In genomic region chr17:32522816-32523215, GRCm38 (mm10) we compare ENCODE assay signal across 22 mouse cellular contexts.
"Had no signal": no experiment of that assay in that cellular context is flagged by ENCODE, and none has a peak within 500 bp of the region (broad histone marks: within the 10 kb centered on the region; RNA-seq: fewer than 3 reads in every experiment).

No protein-coding gene starts in this region.

- H3K27me3 ChIP-seq: heart, embryonic 12.5 days; hindbrain, embryonic 12.5 days; limb, embryonic 12.5 days had no signal

- H3K9ac ChIP-seq: heart, embryonic 12.5 days; hindbrain, embryonic 12.5 days; hindbrain, embryonic 14.5 days; limb, embryonic 12.5 days had no signal

- DNase-seq: gastrocnemius, postnatal 14 days; gastrocnemius, postnatal 36 days; heart, adult 18-20 months; heart, postnatal 10 days; heart, postnatal 4 days; kidney, adult 18-20 months; kidney, adult 8-10 months; kidney, postnatal 10 days; kidney, postnatal 36 days; liver had no signal

- H3K9me3 ChIP-seq: heart, embryonic 10.5 days; heart, embryonic 12.5 days; hindbrain, embryonic 10.5 days; hindbrain, embryonic 12.5 days; limb, embryonic 10.5 days; limb, embryonic 12.5 days had no signal

- H3K27ac ChIP-seq: heart, embryonic 10.5 days; hindbrain, embryonic 10.5 days; hindbrain, embryonic 12.5 days; hindbrain, embryonic 14.5 days; layer of hippocampus, adult 2 months; left cerebral cortex, adult 2 months; limb, embryonic 10.5 days; limb, embryonic 12.5 days had no signal

- H3K4me3 ChIP-seq: heart, embryonic 10.5 days; heart, embryonic 12.5 days; hindbrain, embryonic 10.5 days; hindbrain, embryonic 12.5 days; layer of hippocampus, adult 2 months; left cerebral cortex, adult 2 months; limb, embryonic 10.5 days; limb, embryonic 12.5 days had no signal

- ATAC-seq: hindbrain, embryonic 16.5 days; intestine, embryonic 16.5 days had no signal

- H3K4me2 ChIP-seq: heart, embryonic 12.5 days; hindbrain, embryonic 12.5 days; hindbrain, embryonic 14.5 days; limb, embryonic 12.5 days; liver, embryonic 11.5 days had no signal

- H3K4me1 ChIP-seq: heart, embryonic 10.5 days; heart, embryonic 12.5 days; hindbrain, embryonic 10.5 days; hindbrain, embryonic 12.5 days; limb, embryonic 10.5 days; limb, embryonic 12.5 days had no signal
